Mouse (Mus musculus) ES-E14 (cell line): Measurements from ENCODE around the gene Rgs19. TPM values are rescaled to one million over a fixed set of nuclear protein-coding genes. Genes with fewer than 3 reads are reported as not detected.

Experiments used
- DNase-seq: peaks from one replicate; pipeline ENCODE4 v3.0.0-alpha.2; 2013; ENCODE audit warnings: low read depth, low spot score
- H3K27ac ChIP-seq: 2 replicates; pipeline ENCODE4 v1.5.1; 2012; ENCODE audit warnings: low read depth, mild to moderate bottlenecking, low read length, moderate library complexity, mixed read lengths; ENCODE audit not compliant: poor library complexity, insufficient read depth, severe bottlenecking
- H3K36me3 ChIP-seq: 2 replicates; pipeline ENCODE4 v1.6.1; 2012; ENCODE audit warnings: mild to moderate bottlenecking, low read length, moderate library complexity, mixed read lengths; ENCODE audit not compliant: control insufficient read depth, poor library complexity, insufficient read depth, severe bottlenecking
- H3K4me1 ChIP-seq, 2 experiments: fragments of 150-350 bp in 1 of 2; sonication (generic) in 1 of 2; 2 replicates each; pipeline ENCODE4 v1.6.1; 2012; ENCODE audit warnings: low read length in 2 of 2, mild to moderate bottlenecking in 1 of 2, mixed read lengths in 1 of 2; ENCODE audit not compliant: control insufficient read depth in 2 of 2, insufficient read depth in 2 of 2, poor library complexity in 1 of 2
- H3K4me3 ChIP-seq, 2 experiments: fragments of 150-350 bp in 1 of 2; sonication (generic) in 1 of 2; 2 replicates each; pipeline ENCODE4 v1.5.1; 2012; ENCODE audit warnings: low read length in 2 of 2, low read depth in 1 of 2, mild to moderate bottlenecking in 1 of 2, mixed read lengths in 1 of 2; ENCODE audit not compliant: insufficient read depth in 1 of 2, poor library complexity in 1 of 2, severe bottlenecking in 1 of 2
- H3K9ac ChIP-seq: 2 replicates; pipeline ENCODE4 v1.6.1; 2012; ENCODE audit warnings: low read depth, mild to moderate bottlenecking, low read length, mixed read lengths; ENCODE audit not compliant: poor library complexity, insufficient read depth, severe bottlenecking
- H3K9me3 ChIP-seq: fragments of 150-350 bp; sonication (generic); 2 replicates; pipeline ENCODE4 v1.6.1; 2012; ENCODE audit warnings: low read depth, mild to moderate bottlenecking, low read length; ENCODE audit not compliant: control insufficient read depth, insufficient read depth
- CHD2 ChIP-seq: IDR thresholded peaks from 2 replicates; pipeline ENCODE4 v1.6.1; 2014; ENCODE audit warnings: mild to moderate bottlenecking, low read depth, low read length, inconsistent platforms
- HCFC1 ChIP-seq: IDR thresholded peaks from 2 replicates; pipeline ENCODE4 v1.6.1; 2012; ENCODE audit warnings: low read length, inconsistent platforms, borderline replicate concordance; ENCODE audit not compliant: insufficient read depth
- MAFK ChIP-seq: IDR thresholded peaks from 2 replicates; pipeline ENCODE4 v1.6.1; 2014; ENCODE audit warnings: mild to moderate bottlenecking, low read depth, low read length, inconsistent platforms; ENCODE audit not compliant: insufficient read depth
- ZC3H11A ChIP-seq: IDR thresholded peaks from 2 replicates; pipeline ENCODE4 v1.6.1; 2012; ENCODE audit warnings: low read depth, mild to moderate bottlenecking, inconsistent platforms, low read length, borderline replicate concordance
- ZNF384 ChIP-seq: IDR thresholded peaks from 2 replicates; pipeline ENCODE4 v1.6.1; 2012; ENCODE audit warnings: low read depth, low read length, inconsistent platforms
- in situ Hi-C, 2 experiments: fragments of 600-800 bp; cut with MboI; formaldehyde crosslinking; loops; one replicate each; pipeline ENCODE4 v1.15.1; 2025; ENCODE audit warnings: low sequenced_read_pairs in 2 of 2, inconsistent platforms in 1 of 2; ENCODE audit not compliant: unreplicated experiment in 2 of 2
- total RNA-seq: library from RNA; depleted of rRNA; stranded (reverse); fragments of 300-350 nt; gene quantifications from 2 replicates; pipeline ENCODE4 v1.2.3, GENCODE M21; 2012

The Rgs19 gene
- total RNA-seq, 1 experiment, result 27.3 TPM

GRCm38 (mm10) chr2:181721200-181721599, 27.4 kb upstream of the Rgs19 start:
- DNase-seq, result no peak
- H3K36me3 ChIP-seq, result no peaks in the 10 kb centered on the region
- H3K4me3 ChIP-seq, result no peak overlapping the region

GRCm38 (mm10) chr2:181720061-181720460, 26.3 kb upstream of the Rgs19 start:
- no peak overlapping the region for H3K27ac ChIP-seq
- in situ Hi-C loops, result loop anchor here in 1 of 2 experiments (5.0 kb wide), 1 partner anchor 137 kb away; no protein-coding TSS in a partner anchor
- no peak overlapping the region for H3K9ac ChIP-seq
- no peaks in the 10 kb centered on the region for H3K9me3 ChIP-seq
- H3K4me1 ChIP-seq, result peaks cover 0 to 4% of the 10 kb centered on the region in 2 experiments; a peak in 1 of 4 replicates
- DNase-seq, result no peak
- H3K36me3 ChIP-seq, result no peaks in the 10 kb centered on the region
- no peak overlapping the region for H3K4me3 ChIP-seq
- TF ChIP-seq ZC3H11A (no peak), MAFK (no peak)

More at GRCm38 (mm10) chr2:181721200-181721599, 27.4 kb upstream of the Rgs19 start:
- no peaks in the 10 kb centered on the region for H3K9me3 ChIP-seq
- no peak overlapping the region for H3K9ac ChIP-seq
- no peaks in the 10 kb centered on the region for H3K4me1 ChIP-seq
- H3K27ac ChIP-seq, result no peak overlapping the region
- in situ Hi-C loops, result loop anchor here in 1 of 2 experiments (5.0 kb wide), 1 partner anchor 136 kb away; no protein-coding TSS in a partner anchor
- TF ChIP-seq ZC3H11A (no peak), ZNF384 (no peak), CHD2 (no peak), HCFC1 (no peak), MAFK (no peak)

- no peak overlapping the region for H3K27ac ChIP-seq
- H3K4me1 ChIP-seq, result peaks cover 0 to 7% of the 10 kb centered on the region in 2 experiments; a peak in 1 of 4 replicates
- in situ Hi-C loops, result no loop called here
- no peak for DNase-seq
- no peaks in the 10 kb centered on the region for H3K9me3 ChIP-seq
- TF ChIP-seq HCFC1 (no peak), CHD2 (no peak), MAFK (no peak), ZNF384 (no peak), ZC3H11A (no peak)
- no peaks in the 10 kb centered on the region for H3K36me3 ChIP-seq
- no peak overlapping the region for H3K9ac ChIP-seq
- no peak overlapping the region for H3K4me3 ChIP-seq
These were observed 23.2 kb upstream of the Rgs19 start for GRCm38 (mm10) chr2:181716991-181717390.

- H3K4me3 ChIP-seq, result no peak overlapping the region
- H3K27ac ChIP-seq, result no peak overlapping the region
- no peaks in the 10 kb centered on the region for H3K9me3 ChIP-seq
These were observed 21.6 kb upstream of the Rgs19 start for GRCm38 (mm10) chr2:181715382-181715781.

GRCm38 (mm10) chr2:181714903-181715326, 21.1 kb upstream of the Rgs19 start, which contains the start of gene Oprl1:
Oprl1 (plus strand) TSS chr2:181715016.
- DNase-seq, result no peak
- in situ Hi-C loops, result no loop called here
- Histone ChIP-seq H3K9me3 (no peaks in the 10 kb centered on the region), H3K27ac (no peak within 1 kb of the TSS), H3K4me3 (peak within 1 kb of the TSS; percentile 27 to 52; a peak in 3 of 4 replicates), H3K9ac (peak within 1 kb of the TSS; percentile 30; the same call in 1 of the 2 replicates), H3K4me1 (peaks cover 0 to 7% of the 10 kb centered on the region in 2 experiments; a peak in 1 of 4 replicates), H3K36me3 (no peaks in the 10 kb centered on the region)
- TF ChIP-seq CHD2 (no peak), HCFC1 (no peak), ZNF384 (peak; percentile 92)

More at GRCm38 (mm10) chr2:181715382-181715781, 21.6 kb upstream of the Rgs19 start:
- Histone ChIP-seq H3K4me1 (peaks cover 0 to 7% of the 10 kb centered on the region in 2 experiments; a peak in 1 of 4 replicates), H3K36me3 (no peaks in the 10 kb centered on the region), H3K9ac (0 out of 2 replicates have a peak overlapping the region, but pooled peaks have one; percentile 30)
- no peak for DNase-seq
- no peak for TF ChIP-seq ZC3H11A
- TF ChIP-seq HCFC1, result no peak
- no peak for TF ChIP-seq ZNF384
- TF ChIP-seq CHD2, result no peak
- in situ Hi-C loops, result no loop called here
